Mouse (Mus musculus) heart, postnatal 0 days (tissue): ENCODE measurements around the gene Hvcn1. TPM values are rescaled to one million over a fixed set of nuclear protein-coding genes. Genes with fewer than 3 reads are reported as not detected.

ENCODE experiments used
- ATAC-seq: fragments of 200-750 bp; cut with Nextera tagmentation; 2 replicates; pipeline ENCODE4 v1.8.0; 2017; ENCODE audit warnings: low read depth, moderate number of reproducible peaks, moderate library complexity; ENCODE audit not compliant: insufficient read depth
- DNase-seq: peaks from one replicate; pipeline ENCODE4 v3.0.0-alpha.2; 2016; ENCODE audit warnings: low spot score
- H3K27ac ChIP-seq: fragments of 300-500 bp; sonication (generic); 2 replicates; pipeline ENCODE4 v1.5.1; 2014; ENCODE audit warnings: low read depth, mild to moderate bottlenecking
- H3K27me3 ChIP-seq: fragments of 300-500 bp; sonication (generic); 2 replicates; pipeline ENCODE4 v1.6.1; 2014; ENCODE audit warnings: low read length, mixed read lengths; ENCODE audit not compliant: control insufficient read depth, insufficient read depth
- H3K36me3 ChIP-seq: fragments of 300-500 bp; sonication (generic); replicated peaks from 2 replicates; pipeline ENCODE4 v1.6.1; 2014; ENCODE audit warnings: low read length, mixed read lengths; ENCODE audit not compliant: control insufficient read depth, insufficient read depth
- H3K4me1 ChIP-seq: fragments of 300-500 bp; sonication (generic); 2 replicates; pipeline ENCODE4 v1.6.1; 2014; ENCODE audit warnings: antibody characterized with exemption; ENCODE audit not compliant: control insufficient read depth, insufficient read depth
- H3K4me2 ChIP-seq: fragments of 300-500 bp; sonication (generic); 2 replicates; pipeline ENCODE4 v1.6.1; 2014; ENCODE audit warnings: low read depth, mild to moderate bottlenecking, low read length, moderate library complexity
- H3K4me3 ChIP-seq: fragments of 300-500 bp; sonication (generic); 2 replicates; pipeline ENCODE4 v1.5.1; 2014; ENCODE audit warnings: low read depth, low read length
- H3K9ac ChIP-seq: fragments of 300-500 bp; sonication (generic); replicated peaks from 2 replicates; pipeline ENCODE4 v1.6.1; 2014; ENCODE audit warnings: low read depth, low read length, mixed read lengths
- H3K9me3 ChIP-seq: fragments of 300-500 bp; sonication (generic); replicated peaks from 2 replicates; pipeline ENCODE4 v1.6.1; 2016; ENCODE audit warnings: low read length; ENCODE audit not compliant: control insufficient read depth
- CTCF ChIP-seq: IDR thresholded peaks from 2 replicates; pipeline ENCODE4 v1.5.1; 2016; ENCODE audit warnings: antibody characterized with exemption, control low read depth, low read depth
- EP300 ChIP-seq: IDR thresholded peaks from 2 replicates; pipeline ENCODE4 v1.6.1; 2016; ENCODE audit warnings: antibody characterized with exemption, low read depth
- WGBS: fragments of 180-500 bp; shearing (Covaris S2); extraction: QIAGEN DNeasy Blood & Tissue Kit; methylation state at CpG from one replicate; pipeline ENCODE4 v1.1.7; 2014; 5-methylcytosine and 5-hydroxymethylcytosine counted together
- polyA plus RNA-seq: library from polyadenylated mRNA; unstranded; fragments of >200 nt; fragmentation: Nextera tagmentation; extraction: Ambion mirVana; gene quantifications from 2 replicates; pipeline ENCODE4 v1.2.1, GENCODE M21; 2015
- total RNA-seq: library from RNA; depleted of rRNA; stranded (reverse); fragments of >200 nt; gene quantifications from 2 replicates; pipeline ENCODE4 v1.2.3, GENCODE M21; 2014; ENCODE audit warnings: low replicate concordance

The Hvcn1 gene
- total and polyA plus RNA-seq, 2 experiments from 2014 or later: 0.23 to 1.2 TPM

GRCm38 (mm10) chr5:122165233-122165915 lies 41.2 kb upstream of the Hvcn1 start:
- no peak for ATAC-seq
- H3K4me1 ChIP-seq: peaks cover 77% of the 10 kb centered on the region
- no peak for DNase-seq
- no peak overlapping the region for H3K4me2 ChIP-seq
- no peaks in the 10 kb centered on the region for H3K9me3 ChIP-seq
- H3K27me3 ChIP-seq: no peaks in the 10 kb centered on the region
- WGBS: 22% methylated on average over 6 of the region's 6 CpGs
- peak overlapping the region; percentile 74; the same call in 1 of the 2 replicates for H3K27ac ChIP-seq
- TF ChIP-seq EP300 (no peak), CTCF (no peak)
- no peak overlapping the region for H3K4me3 ChIP-seq
- peaks cover 65% of the 10 kb centered on the region for H3K36me3 ChIP-seq
- no peak overlapping the region; the same call in 1 of the 2 replicates for H3K9ac ChIP-seq

DNA sequence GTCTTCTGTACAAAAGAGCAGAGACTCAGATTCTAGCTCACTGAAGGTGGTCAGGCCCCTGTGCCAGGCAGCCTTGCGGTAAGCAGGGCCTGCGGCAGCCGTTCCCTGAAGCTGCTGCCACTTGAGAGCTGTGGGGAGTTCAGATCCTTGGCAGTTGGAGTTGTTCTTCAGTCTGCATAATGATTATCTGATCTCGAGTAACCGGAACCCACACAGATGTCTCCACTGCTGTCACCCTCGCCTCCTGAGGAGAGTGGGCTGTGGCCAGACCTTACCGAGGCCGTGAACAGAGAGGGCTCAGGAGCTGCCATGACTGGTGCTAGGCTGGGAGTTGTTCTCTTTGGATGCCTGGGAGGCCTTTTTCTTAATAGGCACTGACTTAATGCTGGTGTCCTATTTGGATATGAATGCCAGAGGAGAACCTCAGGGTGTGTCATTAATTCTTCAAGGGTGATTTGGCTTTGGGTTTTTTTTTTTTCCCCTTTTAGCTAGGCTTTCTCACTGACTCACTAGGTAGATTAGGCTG lies 39.9 kb upstream of the Hvcn1 start:
- H3K27me3 ChIP-seq: no peaks in the 10 kb centered on the region
- 0 out of 2 replicates have a peak overlapping the region, but pooled peaks have one; percentile 2 for H3K4me2 ChIP-seq
- TF ChIP-seq EP300 (no peak), CTCF (no peak)
- peak overlapping the region; percentile 74 for H3K27ac ChIP-seq
- H3K9ac ChIP-seq: 0 out of 2 replicates have a peak overlapping the region, but pooled peaks have one; percentile 23
- H3K36me3 ChIP-seq: peaks cover 66% of the 10 kb centered on the region
- no peak for ATAC-seq
- no peak overlapping the region for H3K4me3 ChIP-seq
- H3K9me3 ChIP-seq: no peaks in the 10 kb centered on the region
- no peak for DNase-seq
- peaks cover 67% of the 10 kb centered on the region for H3K4me1 ChIP-seq
- 38% methylated on average over 8 of the region's 8 CpGs for WGBS

DNA sequence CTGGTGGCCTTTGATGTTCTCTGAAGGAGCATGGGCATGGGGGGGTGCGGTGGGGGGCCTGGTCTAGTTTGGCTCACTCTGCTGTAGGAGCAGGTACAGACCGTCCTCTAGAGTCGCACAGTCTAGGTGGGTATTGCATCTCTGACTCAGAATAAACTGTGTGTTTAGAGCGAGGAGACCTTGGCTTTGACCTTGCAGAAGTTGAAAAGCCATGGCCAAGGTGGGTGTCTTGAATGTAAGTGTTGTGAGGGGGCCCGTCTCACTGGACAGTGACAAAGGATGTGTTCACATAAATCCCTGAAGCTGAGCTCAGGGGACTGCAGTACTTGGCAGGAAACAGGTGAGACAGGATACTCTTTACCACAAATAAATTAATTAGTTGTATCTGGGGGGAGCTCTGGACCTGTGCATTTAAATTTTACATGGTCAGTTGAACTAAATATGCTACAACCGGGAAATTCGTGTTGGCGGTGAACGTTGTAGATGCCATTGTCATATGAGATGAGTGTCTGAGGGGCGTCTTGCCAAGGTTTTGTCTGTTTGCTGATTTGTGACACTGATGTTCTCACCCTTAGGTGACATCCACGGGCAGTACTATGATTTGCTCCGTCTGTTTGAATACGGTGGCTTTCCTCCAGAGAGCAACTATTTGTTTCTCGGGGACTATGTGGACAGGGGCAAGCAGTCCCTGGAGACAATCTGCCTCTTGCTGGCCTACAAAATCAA lies 38.1 kb upstream of the Hvcn1 start:
- Histone ChIP-seq H3K9me3 (no peaks in the 10 kb centered on the region), H3K4me1 (peaks cover 49% of the 10 kb centered on the region), H3K9ac (no peak overlapping the region), H3K4me3 (no peak overlapping the region), H3K27ac (peak overlapping the region; percentile 74), H3K4me2 (no peak overlapping the region), H3K27me3 (no peaks in the 10 kb centered on the region), H3K36me3 (peaks cover 70% of the 10 kb centered on the region)
- ATAC-seq: no peak
- no peak for DNase-seq
- 55% methylated on average over 13 of the region's 14 CpGs for WGBS
- TF ChIP-seq EP300 (no peak), CTCF (no peak)

DNA sequence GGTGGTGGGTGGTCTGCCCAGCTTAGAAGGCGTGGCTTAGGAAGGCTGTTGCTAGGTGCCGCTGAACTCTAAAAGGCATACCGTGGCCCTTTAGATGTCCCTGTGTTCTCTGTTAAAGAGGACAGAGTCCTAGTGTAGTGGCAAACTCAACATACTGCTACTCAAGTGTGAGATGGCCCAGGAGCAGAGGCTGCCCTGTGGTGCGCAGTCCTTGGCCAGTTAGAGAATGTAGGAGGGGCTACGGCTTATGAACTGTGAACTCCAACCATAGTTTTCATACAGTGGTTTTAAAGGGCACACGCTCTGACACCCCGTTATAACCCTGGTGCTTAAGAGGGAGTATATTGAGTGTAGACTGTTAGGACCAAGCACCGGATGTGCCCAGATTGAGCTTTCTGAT lies 35.5 kb upstream of the Hvcn1 start:
- no peak for ATAC-seq
- no peaks in the 10 kb centered on the region for H3K27me3 ChIP-seq
- H3K9me3 ChIP-seq: no peaks in the 10 kb centered on the region
- DNase-seq: no peak
- TF ChIP-seq CTCF: no peak
- TF ChIP-seq EP300: no peak
- H3K4me1 ChIP-seq: peaks cover 25% of the 10 kb centered on the region
- WGBS: 91% methylated on average over 8 of the region's 8 CpGs
- no peak overlapping the region for H3K4me3 ChIP-seq
- H3K4me2 ChIP-seq: no peak overlapping the region
- H3K9ac ChIP-seq: no peak overlapping the region
- H3K36me3 ChIP-seq: peaks cover 67% of the 10 kb centered on the region
- H3K27ac ChIP-seq: no peak overlapping the region

DNA sequence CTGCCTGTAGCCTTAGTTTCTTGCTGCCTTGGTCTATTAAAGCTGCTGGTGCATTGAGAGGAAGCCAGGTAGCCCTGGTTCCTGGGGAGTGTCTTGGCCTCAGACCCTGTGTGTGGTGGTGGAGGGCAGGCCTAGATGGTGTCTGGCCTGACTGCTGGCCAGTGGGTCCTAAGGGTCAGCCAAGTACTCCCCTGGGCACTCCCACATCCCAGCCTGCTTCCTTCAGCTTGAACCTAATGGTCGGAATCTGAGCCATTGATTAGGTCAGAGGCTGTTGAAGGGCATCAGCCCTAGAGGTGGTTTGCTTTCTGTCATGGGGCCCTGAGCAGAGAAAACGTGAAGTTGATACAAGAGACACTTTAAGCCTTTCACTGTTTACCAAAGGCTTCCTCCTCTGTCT lies 31.2 kb upstream of the Hvcn1 start:
- Histone ChIP-seq H3K36me3 (peaks cover 50% of the 10 kb centered on the region), H3K4me2 (no peak overlapping the region), H3K9me3 (no peaks in the 10 kb centered on the region), H3K4me3 (no peak overlapping the region), H3K27me3 (no peaks in the 10 kb centered on the region), H3K9ac (no peak overlapping the region), H3K4me1 (no peaks in the 10 kb centered on the region), H3K27ac (no peak overlapping the region)
- 38% methylated on average over 2 of the region's 2 CpGs for WGBS
- DNase-seq: no peak
- ATAC-seq: no peak
- TF ChIP-seq CTCF: no peak
- TF ChIP-seq EP300: no peak
